Mouse (Mus musculus) Muller cell, postnatal 12 days (primary cell): ENCODE measurements around the gene Akr1cl.

Source experiments
- DNase-seq: peaks from one replicate; pipeline ENCODE4 v3.0.0-alpha.2; 2015; ENCODE audit errors: inconsistent ontology term

The Akr1cl gene

GRCm38 (mm10) chr1:64988176-64988575 is 44.4 kb downstream of the Akr1cl start:
- DNase-seq: peak; percentile 44

- DNase-seq: peak; percentile 48
These were observed 46.4 kb downstream of the Akr1cl start for GRCm38 (mm10) chr1:64986120-64986519.

- no peak for DNase-seq
These were observed 49.3 kb downstream of the Akr1cl start for GRCm38 (mm10) chr1:64983247-64983646.

- no peak for DNase-seq
These were observed 54.2 kb downstream of the Akr1cl start for GRCm38 (mm10) chr1:64978321-64978799.

- peak; percentile 71 for DNase-seq
These were observed 57.2 kb downstream of the Akr1cl start for GRCm38 (mm10) chr1:64975346-64975745.

GRCm38 (mm10) chr1:64970685-64971084 is 61.9 kb downstream of the Akr1cl start:
- no peak for DNase-seq
